Mouse (Mus musculus): Measurements from ENCODE around the gene Sbno2.
A peak's percentile ranks its signal among the peaks of the same experiment; 100 is the strongest.

Gene Sbno2

GRCm38 (mm10) chr10:80087483-80087882, 17.9 kb downstream of the Sbno2 start:
- DNase-seq: no peak

GRCm38 (mm10) chr10:80086847-80087246, 18.5 kb downstream of the Sbno2 start:
- no peak for DNase-seq

GRCm38 (mm10) chr10:80084817-80085487, 20.4 kb downstream of the Sbno2 start:
- no peak for DNase-seq

GRCm38 (mm10) chr10:80081075-80081474, 24.3 kb downstream of the Sbno2 start:
- DNase-seq: no peak

GRCm38 (mm10) chr10:80080396-80081070, 24.8 kb downstream of the Sbno2 start:
- DNase-seq: no peak

GRCm38 (mm10) chr10:80078366-80078765, 27.0 kb downstream of the Sbno2 start:
- no peak for DNase-seq

- DNase-seq: no peak
Observed at GRCm38 (mm10) chr10:80077312-80077711, 28.1 kb downstream of the Sbno2 start.

GRCm38 (mm10) chr10:80076386-80076785, 29.0 kb downstream of the Sbno2 start:
- DNase-seq: no peak

GRCm38 (mm10) chr10:80075924-80076323, 29.4 kb downstream of the Sbno2 start:
- DNase-seq: no peak

- peak; percentile 71 to 78 for DNase-seq
Observed at GRCm38 (mm10) chr10:80074813-80075601, 30.4 kb downstream of the Sbno2 start.

- no peak for DNase-seq
Observed at GRCm38 (mm10) chr10:80072623-80073489, 32.5 kb downstream of the Sbno2 start.

GRCm38 (mm10) chr10:80071516-80071900, 33.9 kb downstream of the Sbno2 start:
- DNase-seq: no peak

GRCm38 (mm10) chr10:80070837-80071515, 34.4 kb downstream of the Sbno2 start:
- DNase-seq: no peak

GRCm38 (mm10) chr10:80069948-80070450, 35.4 kb downstream of the Sbno2 start:
- no peak for DNase-seq

- no peak for DNase-seq
Observed at GRCm38 (mm10) chr10:80069251-80069650, 36.1 kb downstream of the Sbno2 start.

GRCm38 (mm10) chr10:80063877-80064650, 41.3 kb downstream of the Sbno2 start:
- no peak for DNase-seq

- no peak for DNase-seq
Observed at GRCm38 (mm10) chr10:80063104-80063503, 42.3 kb downstream of the Sbno2 start.

GRCm38 (mm10) chr10:80057683-80058326, 47.6 kb downstream of the Sbno2 start:
- no peak for DNase-seq

GRCm38 (mm10) chr10:80056976-80057682, 48.2 kb downstream of the Sbno2 start:
- no peak for DNase-seq

GRCm38 (mm10) chr10:80056506-80056905, 48.9 kb downstream of the Sbno2 start:
- DNase-seq: no peak

Data from thymus, adult 18-20 months (tissue).